Mouse (Mus musculus): ENCODE results near the gene Mybbp1a.

Mybbp1a gene

DNA sequence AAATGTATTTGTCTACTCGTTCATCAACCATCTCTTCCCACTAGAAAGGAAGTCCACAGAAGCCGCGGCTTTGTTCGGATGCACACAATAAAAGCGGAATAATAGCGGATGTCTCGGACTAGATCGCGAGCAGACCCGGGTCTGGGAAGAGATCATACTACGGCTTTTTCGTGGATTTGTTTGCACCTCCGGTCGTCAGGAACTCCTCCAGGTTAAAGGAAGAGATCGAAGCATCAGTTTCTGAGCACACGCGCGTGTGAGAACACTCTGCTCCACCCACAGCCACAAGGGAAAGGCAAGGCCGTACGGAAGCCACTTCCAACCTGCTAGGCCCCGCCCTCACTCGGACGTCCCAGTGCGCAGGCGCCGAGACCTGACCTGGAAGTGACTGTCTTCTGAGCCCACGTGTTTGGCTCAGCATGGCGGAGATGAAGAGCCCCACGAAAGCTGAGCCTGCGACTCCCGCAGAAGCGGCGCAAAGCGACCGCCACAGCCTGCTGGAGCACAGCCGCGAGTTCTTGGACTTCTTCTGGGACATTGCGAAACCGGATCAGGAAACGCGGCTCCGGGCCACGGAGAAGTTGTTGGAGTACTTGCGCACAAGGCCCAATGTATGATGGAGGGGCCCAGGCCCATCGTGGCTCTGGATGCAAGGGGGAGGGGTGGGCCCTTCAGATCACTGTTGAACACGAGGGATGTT lies at the start of gene Mybbp1a:
TSS of gene Mybbp1a (plus strand) at position 391 of the 700 bp plus-strand sequence.
- DNase-seq: peak; percentile 99

DNA sequence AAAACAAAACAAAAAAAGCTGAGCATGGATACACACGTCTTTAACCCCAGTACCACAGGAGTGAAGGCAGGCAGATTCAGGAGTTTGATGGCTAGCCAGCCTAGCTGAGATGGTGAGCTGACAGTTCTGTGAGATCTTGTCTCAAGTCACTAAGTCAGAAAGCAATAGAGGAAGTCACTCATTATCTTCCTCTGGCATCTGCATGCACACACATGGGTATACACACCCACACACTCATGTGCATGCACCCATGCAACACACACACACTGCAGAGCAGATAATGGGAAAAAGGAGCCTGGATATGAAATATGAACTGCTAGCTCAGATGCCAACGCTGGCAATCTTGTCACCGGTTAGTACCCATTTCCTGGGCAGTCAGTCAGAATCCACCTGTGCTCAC lies 47.9 kb upstream of the Mybbp1a start:
- DNase-seq: no peak

DNA sequence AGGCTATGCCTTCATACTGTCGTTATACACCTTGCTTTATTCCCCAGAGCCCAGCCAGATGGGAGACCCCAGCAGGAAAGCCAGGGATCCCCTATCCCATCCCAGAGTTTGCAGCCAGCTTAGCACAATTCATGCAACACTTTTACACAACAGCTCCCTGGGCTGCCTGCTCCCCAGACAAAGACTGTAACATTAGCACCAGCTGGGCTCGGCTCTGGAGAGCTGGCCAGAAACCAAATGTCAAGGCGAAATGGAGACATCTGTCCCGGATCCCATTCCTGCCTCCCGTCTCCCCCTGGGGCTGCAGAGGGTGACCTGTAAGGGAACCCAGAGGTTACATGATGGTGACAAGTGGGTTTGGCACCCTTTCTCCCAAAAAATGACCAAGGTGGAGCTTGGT lies 47.5 kb upstream of the Mybbp1a start:
- no peak for DNase-seq

DNA sequence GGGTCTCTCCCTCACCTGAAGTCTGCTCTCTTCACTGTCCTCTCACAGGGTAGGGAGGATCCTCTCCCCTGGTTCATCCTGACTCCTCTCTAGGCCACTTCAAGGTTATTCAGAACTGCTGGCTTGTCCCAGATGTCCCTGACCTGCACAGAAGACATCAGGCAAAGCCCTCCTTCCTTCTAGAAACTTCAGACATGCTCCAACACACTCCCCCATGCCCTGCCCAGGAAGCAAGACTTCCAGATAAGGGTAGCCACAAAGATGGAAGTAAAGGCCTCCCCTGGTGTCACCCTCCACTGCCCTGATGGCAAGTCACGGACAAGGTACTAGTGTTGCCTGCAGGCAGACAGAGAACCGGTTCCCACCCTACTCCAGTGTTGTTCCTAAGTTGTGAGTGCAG lies 46.5 kb upstream of the Mybbp1a start:
- no peak for DNase-seq

DNA sequence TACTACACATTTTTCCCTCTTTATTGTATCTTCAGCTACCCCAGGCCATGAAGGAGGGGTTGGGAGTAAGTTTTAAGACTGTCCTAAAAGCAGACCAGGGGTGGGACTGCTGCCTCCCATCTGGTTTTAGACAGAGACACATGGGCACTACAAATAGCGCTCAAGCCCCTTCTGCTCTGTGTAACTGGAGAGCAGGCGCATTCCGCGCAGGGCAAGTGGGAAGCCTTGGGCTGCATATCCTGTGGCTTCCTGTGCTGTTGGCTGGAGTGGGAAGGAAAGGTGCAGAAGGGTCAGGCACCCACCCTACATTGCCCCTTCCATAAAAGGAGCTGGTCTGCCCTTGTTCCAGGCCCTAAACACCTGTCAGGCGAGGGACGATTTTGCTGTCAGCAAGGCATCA lies 45.5 kb upstream of the Mybbp1a start:
- DNase-seq: no peak

DNA sequence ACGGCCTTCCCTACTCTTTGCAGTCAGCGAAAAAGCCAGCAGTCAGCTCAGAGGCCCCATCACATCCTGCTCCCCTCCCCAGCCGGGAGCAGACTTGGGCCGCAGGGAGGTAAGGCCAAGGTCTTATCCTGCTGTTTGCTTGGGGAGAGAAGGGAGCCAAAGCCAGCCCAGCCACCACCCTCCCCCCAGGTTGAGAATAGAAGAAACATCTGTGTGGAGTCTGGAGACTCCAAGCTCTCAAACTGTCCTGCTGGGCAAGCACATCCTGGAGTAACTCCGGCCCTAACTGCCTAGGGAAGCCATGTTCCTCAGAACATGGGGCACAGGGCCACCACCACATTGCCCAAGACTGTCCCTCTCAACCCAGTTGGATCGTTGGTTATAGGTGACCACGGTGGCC lies 44.5 kb upstream of the Mybbp1a start:
- DNase-seq: no peak

DNA sequence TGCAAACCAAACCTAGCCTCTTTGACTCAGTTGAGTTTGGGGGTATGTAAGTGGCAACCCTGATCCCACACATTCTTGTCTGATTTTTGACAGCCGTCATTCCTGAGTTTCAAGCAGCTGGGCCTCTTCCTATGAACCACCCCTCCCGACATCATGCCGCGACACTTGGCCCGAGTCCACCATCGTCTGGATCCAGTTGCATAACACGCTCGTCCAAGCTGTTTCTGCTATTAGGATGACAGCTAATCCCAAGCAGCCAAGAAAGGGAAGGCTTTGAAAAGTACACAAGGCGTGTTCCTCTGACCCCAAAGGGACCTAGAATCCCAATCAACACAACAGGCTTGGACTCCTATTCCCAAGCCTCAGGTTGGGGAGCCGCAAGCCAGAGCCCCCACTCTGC lies 44.1 kb upstream of the Mybbp1a start:
- no peak for DNase-seq

DNA sequence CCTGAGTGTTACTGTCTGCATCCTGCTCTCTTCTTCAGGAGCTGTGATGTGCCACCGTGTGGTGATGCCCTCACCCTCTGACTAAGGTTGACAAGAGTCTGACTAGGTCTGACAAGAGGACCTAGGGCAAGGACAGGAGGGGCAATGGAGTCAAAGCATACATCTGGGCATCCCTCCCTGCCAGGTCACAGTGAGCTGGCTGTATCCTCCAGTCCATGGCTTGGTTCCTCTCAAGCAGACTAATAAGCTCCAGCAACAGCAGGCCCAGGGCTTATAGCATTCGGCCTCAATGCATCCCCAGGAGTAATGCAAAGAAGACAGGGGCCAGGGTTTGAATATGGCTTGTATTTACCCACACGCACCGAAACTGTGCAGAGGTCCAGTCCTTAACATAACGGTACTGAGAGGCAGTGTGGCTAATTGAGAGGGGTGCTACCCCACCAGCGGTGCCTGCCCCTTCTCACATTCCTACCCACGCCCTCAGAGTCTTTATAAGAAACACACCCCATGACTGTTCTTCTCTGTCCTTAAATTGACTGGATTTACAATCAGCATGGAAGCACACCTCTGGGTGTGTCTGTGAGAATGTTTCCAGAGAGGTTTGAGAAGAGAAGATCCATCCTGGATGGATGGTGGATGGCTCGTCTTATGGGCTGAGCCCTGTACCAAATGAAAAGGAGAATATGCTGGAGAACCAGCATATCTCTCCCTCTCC lies 43.2 kb upstream of the Mybbp1a start:
- DNase-seq: no peak

DNA sequence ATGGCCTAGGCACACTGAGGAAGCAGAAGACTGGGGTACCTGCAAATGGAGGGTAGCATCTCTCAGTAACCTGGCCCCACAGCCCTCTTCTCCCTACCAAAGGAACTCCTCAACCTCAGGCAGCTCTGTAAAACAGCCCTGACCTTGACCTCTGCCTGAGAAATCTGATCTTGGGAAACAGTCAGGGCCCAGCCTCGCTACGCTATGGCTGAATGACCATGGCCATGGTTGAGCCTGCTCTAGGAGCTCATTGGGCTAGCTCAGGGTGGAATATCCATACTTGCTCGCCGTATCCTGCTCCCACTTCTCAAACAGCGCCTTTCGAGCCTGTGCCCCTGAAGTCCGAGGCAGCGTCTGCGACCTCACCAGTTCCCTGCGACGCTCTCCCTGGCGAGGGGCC lies 40.1 kb upstream of the Mybbp1a start:
- DNase-seq: no peak

DNA sequence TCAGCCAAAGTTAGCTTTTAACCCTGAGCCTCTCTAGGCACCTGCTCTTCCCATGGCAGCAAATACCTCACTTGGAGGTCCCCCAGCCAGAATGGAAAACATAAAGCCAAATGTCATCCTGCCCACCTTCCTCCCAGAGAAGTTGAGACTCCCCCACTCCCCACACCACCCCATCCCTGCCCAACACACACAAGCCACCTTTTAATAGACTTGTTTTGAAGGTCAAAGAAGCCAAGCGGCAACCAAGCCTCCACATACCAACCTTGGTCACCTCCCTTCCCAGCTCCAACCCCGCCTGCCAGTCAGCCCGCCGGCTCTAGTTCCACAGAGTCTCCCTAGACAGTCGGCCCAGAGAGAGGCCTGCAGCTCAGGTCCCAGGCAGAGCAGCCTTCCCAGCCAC lies 39.1 kb upstream of the Mybbp1a start:
- no peak for DNase-seq

DNA sequence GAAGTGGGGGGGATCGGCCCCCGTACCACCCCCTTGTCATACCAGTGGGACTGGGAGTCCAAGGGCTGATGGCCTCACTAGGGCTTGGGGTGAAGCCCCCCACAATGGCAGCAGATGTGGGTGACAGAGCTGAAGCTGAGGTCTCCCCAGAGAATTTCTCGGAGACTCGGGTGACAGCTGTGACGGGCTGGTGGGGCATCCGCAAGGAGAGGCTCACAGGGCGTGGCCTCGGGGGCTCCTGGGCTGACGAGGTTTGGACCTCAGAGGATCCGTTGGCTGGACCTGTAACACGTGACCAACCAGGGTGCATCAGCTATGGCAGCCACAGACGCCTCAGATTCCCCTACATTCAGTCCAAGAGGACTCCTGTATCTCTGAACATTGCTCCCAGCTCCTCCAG lies 38.2 kb upstream of the Mybbp1a start:
- no peak for DNase-seq

DNA sequence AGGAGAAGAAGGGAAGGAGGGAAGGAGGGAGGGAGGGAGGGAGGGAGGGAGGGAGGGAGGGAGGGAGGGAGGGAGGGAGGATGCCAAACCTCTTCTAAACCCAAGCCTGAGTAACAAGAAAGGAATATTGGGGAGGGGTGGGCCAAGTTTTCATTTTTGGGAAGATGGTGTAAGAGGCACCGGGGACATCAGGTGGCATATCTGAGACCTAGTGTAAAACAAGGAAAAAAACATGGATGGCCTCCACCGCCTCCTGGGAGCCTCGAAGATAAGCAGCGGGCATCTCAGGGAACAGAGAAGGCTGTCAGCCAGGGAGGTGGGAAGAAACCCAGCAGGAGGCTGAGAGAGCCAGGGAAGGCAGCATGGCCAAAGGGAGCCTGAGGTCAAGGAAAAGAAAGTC lies 35.6 kb upstream of the Mybbp1a start:
- DNase-seq: no peak

DNA sequence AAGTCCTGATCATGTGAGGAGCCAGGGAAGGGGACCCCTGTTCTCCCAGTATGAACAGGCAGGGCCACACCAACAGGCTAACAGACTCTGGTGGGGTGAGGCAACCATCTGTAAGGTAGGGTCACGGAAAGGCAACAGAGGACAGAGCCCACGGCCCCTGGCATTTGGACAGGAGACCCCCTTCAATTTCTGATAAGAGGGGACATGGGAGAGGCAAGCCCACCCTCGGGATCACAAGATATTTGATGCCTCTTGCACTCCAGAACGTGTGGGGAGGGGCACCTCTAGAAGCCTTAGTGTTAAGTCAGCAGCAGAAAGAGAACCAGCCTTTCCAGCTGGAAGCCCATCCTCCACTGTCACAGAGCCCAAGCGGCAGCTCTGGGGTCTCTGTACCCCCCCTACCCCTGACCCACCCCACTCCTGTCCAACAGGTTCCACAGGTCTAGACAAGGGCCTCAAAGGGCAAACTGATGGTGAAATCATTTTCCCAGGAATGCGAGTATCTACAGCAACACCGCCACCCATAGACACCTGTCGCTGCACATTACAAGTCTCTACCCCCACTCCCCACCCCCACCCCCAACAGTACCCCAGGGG lies 35.0 kb upstream of the Mybbp1a start:
- no peak for DNase-seq

DNA sequence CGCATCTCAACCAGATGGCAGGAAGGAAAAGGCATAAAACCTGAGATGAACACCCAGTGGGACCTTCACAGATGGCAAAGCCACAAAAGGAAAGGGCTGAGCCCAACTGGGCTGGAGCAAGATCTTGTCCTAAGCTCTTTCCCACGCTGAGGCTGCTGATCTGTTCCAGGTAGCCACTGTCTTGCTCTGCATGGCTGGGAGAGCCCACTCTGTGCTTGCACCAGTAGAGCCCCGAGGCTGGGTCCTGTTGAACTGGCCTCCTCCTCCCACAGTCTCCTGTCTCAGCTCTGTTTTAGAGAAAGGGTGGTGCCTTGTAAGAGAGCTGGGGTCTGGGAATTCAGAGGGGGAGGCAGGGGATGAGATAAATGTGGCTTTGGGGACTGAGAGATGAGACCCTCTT lies 34.1 kb upstream of the Mybbp1a start:
- DNase-seq: no peak

DNA sequence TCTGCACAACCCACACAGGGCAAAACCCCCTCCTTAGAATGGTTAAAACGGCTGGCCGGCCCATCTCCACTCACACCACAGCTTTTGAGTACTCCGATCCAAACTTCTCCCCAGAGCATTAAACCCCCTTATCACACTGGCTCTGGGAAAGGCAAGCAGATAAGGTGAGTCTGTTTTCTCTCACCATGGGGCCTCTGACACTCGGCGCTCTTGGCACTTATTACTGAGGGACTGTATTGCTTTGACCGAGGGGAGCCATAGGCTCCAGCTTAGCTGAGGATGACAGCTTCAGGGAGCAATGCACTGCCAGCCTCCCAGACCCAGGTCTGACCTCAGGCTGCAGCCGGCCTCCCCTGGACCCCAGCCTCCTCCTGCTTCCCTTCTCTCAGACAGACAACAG lies 33.6 kb upstream of the Mybbp1a start:
- no peak for DNase-seq

DNA sequence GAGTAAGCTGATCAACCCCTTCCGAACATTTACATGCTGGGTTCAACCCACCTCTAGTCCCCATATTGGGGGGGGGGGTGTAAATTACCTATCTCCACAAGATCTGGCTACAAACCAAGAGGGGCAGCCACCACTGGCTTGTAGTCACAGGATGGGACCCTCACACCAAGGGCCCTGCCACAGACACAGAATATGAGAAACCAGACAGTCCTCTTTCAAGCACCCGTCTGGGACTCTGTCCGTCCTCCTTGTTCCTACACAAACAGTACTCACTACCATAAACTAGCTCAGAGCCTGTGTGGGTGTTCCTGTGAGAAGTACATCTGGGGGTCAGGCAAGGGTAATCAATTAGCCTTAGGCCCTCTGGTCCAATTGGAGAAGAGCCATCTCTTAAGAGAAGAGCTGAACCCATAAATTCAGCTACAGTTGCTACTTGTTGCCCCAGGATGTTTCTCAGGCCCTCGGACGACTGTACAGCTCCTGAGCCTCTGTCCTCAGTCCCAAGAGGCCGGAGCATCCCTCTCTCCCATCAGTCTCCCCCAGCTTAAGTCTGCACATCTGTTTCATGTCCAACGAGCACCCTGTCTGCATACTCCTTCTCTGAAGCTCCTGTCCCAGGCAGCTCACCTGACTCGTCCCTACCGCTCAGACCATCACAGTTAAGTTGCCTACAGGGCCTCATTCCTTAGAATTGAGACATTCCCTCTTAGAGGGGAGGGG lies 32.5 kb upstream of the Mybbp1a start:
- no peak for DNase-seq

DNA sequence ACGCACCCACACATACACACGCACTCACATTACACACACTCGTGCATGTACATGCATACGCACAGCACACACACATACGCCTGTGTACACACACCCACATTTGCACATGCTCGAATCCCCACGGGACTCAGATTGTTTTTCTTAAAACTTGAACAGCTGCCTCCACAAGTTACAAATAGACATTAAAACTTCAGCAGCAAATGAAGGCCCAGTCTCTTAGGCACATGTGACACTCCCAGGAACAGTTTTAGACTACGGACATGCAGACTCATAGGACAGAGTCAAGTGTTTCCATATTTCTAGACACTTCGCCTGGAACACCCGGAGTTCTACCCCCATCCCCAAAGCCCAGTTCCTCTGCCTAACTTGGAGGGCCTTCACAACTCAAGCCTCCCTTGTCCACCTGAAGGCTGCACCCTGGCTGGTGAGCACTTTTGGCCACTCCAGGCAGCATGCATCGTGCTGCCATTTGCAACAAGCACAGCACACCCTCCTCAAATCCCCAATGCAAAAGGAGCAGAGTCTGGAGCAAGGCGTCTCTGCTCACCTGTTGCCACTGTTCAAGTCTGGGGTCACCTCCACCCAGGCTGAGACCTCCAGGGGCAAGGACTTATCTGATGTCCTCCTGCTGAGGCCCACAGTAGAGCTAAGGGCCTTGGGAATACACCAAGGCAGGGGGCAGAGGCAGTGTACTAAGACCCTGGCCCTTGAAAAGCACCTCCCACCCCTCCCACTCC lies 31.3 kb upstream of the Mybbp1a start:
- no peak for DNase-seq

DNA sequence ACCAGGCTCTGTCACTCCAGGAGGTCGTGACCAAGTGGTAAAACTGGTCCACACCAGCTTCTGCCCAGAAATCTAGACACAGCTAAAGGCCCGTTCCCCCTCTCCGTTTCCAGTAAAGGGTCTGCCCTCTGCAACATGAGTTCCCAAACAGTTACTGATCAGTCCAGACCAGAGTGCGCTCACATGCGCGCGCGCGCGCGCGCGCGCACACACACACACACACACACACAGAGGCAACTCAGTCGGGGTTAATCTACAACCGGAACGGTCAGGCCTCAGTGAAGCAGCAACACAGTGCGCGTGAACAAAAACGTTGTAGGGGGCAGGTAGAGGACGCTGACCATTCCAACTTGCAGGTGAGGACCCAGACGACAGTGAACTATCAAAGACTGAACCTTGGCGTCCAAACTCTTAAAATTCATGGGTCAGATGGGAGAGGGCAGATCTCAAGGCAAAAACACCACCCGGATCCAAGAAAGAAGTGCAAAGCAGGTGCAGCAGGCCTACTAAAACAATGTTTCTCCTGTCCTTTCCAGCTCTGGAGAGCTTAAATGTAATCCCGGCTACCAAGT lies 30.5 kb upstream of the Mybbp1a start:
- DNase-seq: no peak

DNA sequence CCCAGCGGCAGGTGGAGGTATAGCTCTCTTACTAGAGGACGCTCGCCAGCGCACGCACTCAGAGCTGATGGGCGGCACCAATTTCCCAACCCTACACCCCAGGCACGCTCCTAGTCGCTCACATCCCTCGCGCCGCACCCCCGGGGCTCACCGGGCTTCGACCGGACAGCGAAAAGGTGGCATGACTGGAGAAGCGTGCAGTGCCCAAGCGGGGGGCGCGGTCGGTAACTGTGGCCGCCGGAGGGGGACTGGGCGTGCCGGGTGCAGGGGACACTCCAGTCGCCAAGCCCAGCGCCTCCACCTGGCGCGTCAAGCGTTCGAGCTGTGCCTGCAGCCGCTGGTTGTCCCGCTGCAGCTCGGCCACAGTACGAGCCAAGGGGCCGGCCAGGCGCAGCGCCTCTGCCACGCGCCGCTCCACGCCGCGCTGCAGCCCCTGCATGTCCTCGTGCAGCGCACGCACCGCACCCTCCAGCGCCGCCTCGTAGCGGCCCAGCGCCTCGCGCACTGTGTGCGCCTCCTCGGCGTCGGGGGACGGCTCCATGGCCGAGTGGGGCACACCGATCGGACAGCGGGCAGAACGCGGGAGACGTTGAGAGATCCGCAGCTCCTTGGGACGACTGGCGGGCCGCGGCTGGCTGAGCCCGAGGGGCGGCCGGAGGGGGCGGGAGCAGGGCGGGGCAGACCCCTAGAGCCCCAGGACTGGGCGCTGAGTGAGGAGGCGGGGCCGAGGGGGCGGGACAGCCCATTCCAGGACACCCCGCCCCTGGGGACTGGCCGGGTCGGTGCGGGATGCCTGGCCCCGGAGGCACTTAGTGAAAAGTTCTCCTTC lies 29.8 kb upstream of the Mybbp1a start, which contains the start of gene Smtnl2:
TSS of gene Smtnl2 (minus strand) at position 621 of the 829 bp plus-strand sequence.
- DNase-seq: peak; percentile 61

DNA sequence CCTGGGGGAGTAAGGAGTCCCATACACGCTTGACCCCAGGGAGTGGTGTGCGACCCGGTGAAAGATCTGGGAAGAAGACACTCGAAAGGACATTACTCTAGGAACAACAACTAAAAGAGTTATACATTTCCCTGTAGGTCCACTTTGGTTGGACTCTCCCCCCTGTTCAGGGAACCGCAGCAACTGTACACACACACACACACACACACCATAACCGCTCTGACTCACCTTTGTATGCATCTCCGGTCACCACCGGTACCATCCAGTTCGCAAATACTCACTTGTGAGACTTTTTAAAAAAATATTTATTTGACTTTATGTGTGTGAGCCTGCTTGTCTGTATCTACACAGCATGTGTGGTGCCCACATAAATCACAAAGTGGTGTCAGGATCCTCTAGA lies 29.2 kb upstream of the Mybbp1a start:
- DNase-seq: no peak

DNA sequence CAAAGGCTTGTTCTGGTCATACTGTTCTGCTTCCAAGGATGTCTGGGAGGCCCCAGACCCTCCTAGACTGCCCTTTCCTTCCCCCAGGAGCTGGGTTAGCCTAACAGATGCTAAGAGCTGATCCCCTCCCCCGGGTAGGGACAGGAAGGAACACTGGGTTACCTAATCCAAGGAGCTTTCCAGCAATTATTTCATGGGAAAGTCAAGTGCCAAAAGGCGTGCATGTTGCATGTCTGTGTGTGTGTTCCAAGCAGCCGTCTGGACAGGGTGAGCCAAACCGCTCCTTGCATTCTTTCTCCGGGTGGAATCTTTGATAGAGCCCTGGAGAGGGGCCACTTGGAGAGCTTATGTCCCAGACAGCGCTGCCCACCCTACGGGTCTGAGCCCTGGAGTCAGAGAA lies 28.1 kb upstream of the Mybbp1a start:
- DNase-seq: no peak
